Mouse (Mus musculus): ENCODE measurements around the gene Zfp457. TPM values are rescaled to one million over a fixed set of nuclear protein-coding genes. Genes with fewer than 3 reads are reported as not detected.
"Not testable (repeated sequence)": the region's sequence is repeated elsewhere in the genome, so short reads cannot be mapped to it uniquely, and the experiment has no call there.

Zfp457 gene
- 0.41 and 1.1 TPM in 2 replicates for polyA plus RNA-seq (2015; fragmentation: Nextera tagmentation; extraction: Ambion mirVana)

DNA sequence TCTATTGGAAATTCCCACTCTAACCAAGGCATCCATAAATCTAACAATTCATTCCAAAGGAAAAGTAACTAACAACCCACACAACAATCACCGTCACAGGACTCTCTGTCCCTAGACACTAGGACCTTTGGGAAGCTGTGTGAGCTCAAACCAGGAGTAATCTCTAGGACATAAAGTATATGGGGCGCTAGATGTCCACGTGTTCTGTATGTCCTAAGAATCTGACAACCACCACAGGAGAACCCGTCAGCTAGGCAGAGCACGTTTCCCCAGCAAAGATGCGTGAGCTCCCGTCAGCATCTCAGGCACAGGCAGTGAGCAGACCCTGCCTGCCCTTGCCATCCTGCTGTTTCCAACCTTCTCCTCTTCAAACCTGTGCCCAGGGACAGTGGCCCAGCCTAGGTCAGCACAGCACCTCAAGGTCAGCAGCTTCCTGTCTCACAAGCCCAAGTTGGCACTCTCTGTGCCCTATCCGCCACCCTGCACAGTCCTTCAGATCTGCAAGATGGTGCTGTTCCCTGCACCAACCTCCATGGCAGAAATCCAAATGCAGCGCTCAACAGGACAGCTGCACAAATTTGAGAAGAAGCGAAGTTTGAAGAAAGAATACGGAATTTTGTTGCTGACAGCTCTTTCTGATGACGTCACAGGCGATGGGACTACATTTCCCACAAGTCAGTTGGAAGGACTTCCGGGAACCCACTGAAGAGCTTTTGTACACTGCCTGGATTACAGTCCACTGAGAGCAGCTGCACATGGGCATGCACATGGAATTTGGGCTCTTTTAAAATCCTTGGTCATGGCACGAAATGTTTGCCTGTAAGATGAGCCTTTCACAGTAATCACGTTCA is at the start of gene Zfp457:
Gene Zfp457, minus strand, starts transcription at position 664 of the 851 bp plus-strand sequence.
- H3K27ac ChIP-seq, result peak within 1 kb of the TSS; percentile 55; the same call in 1 of the 2 replicates
- no peaks in the 10 kb centered on the region for H3K27me3 ChIP-seq
- no peaks in the 10 kb centered on the region for H3K36me3 ChIP-seq
- peak within 1 kb of the TSS; percentile 75 for H3K4me3 ChIP-seq
- peak within 1 kb of the TSS; percentile 91 for H3K4me2 ChIP-seq
- no peaks in the 10 kb centered on the region for H3K9me3 ChIP-seq
- ATAC-seq (ENCODE audit: insufficient number of reproducible peaks, insufficient read depth, low FRiP score, low TSS enrichment, low read depth), result peak; percentile 95
- H3K4me1 ChIP-seq, result peaks cover 6% of the 10 kb centered on the region
- 9% methylated on average over 16 of the region's 16 CpGs for WGBS
- H3K9ac ChIP-seq, result peak within 1 kb of the TSS; percentile 90

DNA sequence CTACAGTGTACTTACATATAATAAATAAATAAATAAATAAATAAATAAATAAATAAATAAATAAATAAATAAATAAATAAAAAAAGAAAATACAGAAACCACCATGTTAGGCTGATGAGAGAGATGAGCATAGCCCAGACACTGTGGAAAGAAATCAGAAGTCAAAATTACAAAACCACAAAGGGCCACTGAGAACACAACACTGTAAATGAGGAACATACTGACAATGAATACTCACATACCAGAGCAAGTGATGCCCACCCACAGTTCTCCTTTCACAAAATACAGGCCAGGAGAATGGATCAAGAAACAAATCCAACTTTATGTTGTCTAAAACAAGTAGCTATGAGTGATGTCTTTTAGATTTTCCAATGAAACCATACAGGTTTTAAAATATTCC is 45.6 kb upstream of the Zfp457 start:
- Histone ChIP-seq H3K4me2 (no peak overlapping the region), H3K9ac (no peak overlapping the region), H3K27ac (no peak overlapping the region), H3K9me3 (no peaks in the 10 kb centered on the region), H3K27me3 (no peaks in the 10 kb centered on the region), H3K4me3 (no peak overlapping the region), H3K4me1 (no peaks in the 10 kb centered on the region), H3K36me3 (no peaks in the 10 kb centered on the region)
- ATAC-seq (ENCODE audit: insufficient number of reproducible peaks, insufficient read depth, low FRiP score, low TSS enrichment, low read depth), result no peak

DNA sequence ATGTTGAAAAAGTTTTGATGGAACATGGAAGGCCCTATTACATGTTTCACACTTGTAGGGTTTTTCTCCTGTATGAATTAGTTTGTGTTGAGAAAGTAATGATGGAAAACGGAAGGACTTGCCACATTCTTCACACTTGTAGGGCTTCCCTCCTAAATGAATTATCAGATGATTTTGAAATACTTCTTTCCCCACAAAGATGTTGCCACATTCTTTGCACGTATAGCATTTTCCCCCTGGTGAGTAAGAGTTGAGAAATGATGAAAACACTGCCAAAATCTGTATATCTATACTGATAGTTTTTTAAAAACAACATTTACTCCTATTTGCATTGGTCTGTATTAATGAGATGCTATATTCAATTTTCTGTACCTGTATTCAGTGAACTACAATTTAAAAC is 37.1 kb upstream of the Zfp457 start:
- peaks cover 7% of the 10 kb centered on the region; the same call in 1 of the 2 replicates for H3K36me3 ChIP-seq
- no peak overlapping the region for H3K27ac ChIP-seq
- H3K9ac ChIP-seq, result no peak overlapping the region
- H3K27me3 ChIP-seq, result no peaks in the 10 kb centered on the region
- no peak overlapping the region for H3K4me2 ChIP-seq
- no peak overlapping the region for H3K4me3 ChIP-seq
- no peak for ATAC-seq (ENCODE audit: insufficient number of reproducible peaks, insufficient read depth, low FRiP score, low TSS enrichment, low read depth)
- H3K4me1 ChIP-seq, result no peaks in the 10 kb centered on the region
- no peaks in the 10 kb centered on the region for H3K9me3 ChIP-seq
- WGBS, result 88% methylated on average over 2 of the region's 2 CpGs

DNA sequence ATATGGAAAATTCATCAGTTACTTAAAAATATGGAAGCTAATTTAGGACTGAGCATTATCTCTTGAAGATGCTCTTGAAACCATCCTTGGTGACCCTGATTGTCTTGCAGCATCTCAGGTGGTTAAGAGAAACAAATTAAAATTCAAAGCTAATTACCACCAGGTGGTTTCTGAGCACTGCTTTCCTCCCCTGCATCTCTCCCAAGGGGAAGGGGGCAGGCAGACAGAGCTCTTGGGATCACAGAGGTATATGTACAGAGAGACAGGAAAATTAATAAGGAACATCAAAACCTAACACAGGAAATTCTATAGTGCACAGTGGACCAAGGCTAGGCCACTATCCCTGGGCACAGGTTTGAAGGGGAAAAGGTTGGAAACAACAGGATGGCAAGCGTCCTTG is 26.6 kb upstream of the Zfp457 start:
- Histone ChIP-seq H3K4me3 (peak overlapping the region; percentile 58), H3K9me3 (0 out of 2 replicates have a peak, but pooled peaks cover 4% of the 10 kb centered on the region), H3K36me3 (no peaks in the 10 kb centered on the region), H3K27me3 (no peaks in the 10 kb centered on the region), H3K4me1 (peaks cover 5% of the 10 kb centered on the region), H3K4me2 (peak overlapping the region; percentile 77), H3K9ac (peak overlapping the region; percentile 80), H3K27ac (peak overlapping the region; percentile 78)
- 0 out of 2 replicates have a peak, but pooled peaks have one; percentile 29 for ATAC-seq (ENCODE audit: insufficient number of reproducible peaks, insufficient read depth, low FRiP score, low TSS enrichment, low read depth)
- WGBS, result 65% methylated on average over 1 of the region's 1 CpGs

DNA sequence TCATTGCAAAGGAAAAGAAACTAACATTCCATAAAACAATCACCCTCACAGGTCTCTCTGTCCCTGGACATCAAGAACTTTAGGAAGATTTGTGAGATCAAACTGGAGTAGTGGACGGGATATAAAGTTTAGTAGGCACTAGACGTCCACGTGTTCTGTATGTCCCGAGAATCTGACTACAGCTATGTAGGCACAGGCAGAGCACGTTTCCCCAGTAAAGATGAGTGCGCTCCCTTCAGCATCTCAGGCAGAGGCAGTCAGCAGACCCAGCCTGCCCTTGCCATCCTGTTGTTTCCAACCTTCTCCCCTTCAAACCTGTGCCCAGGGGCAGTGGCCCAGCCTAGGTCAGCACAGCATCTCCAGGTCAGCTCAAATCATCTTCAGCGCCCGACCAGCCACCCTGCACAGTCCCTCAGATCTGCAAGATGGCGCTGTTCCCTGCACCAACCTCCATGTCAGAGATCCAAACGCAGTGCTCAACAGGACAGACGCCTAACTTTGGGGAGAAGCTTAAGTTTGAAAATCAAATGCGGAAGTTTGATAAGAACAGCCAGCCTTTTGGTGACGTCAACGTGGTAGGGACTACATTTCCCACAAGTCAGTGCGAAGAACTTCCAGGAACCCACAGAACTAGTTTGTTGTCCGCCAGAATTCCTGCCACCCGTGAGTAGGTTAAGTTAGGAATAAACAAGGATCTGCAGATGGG is 25.9 kb upstream of the Zfp457 start, which contains the start of gene Zfp595:
Gene Zfp595, minus strand, starts transcription at position 552 of the 706 bp plus-strand sequence.
- 0 out of 2 replicates have a peak, but pooled peaks cover 4% of the 10 kb centered on the region for H3K9me3 ChIP-seq

DNA sequence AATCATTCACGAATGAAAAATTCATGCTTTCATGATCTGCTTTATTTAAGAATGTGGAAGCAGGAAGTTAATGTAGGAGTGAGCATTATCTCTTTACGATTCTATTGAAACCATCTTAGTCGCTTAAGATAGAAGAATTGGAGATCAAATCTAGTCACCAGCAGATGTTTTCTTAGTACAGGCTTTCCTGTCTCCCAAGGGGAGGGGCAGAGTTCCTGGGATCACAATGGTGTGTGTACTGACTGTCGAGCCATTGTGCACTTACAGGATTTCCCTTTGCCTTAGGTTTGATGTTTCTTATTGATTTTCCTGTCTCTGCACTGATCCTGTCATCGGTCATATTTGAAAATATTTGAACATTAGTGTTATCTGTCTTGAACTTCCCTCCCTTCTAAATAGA is 433 bp upstream of the Zfp457 start:
- ATAC-seq (ENCODE audit: insufficient number of reproducible peaks, insufficient read depth, low FRiP score, low TSS enrichment, low read depth), result 0 out of 2 replicates have a peak, but pooled peaks have one; percentile 22
- peak overlapping the region; percentile 75 for H3K4me3 ChIP-seq
- no peak overlapping the region; the same call in 1 of the 2 replicates for H3K27ac ChIP-seq
- H3K9me3 ChIP-seq, result no peaks in the 10 kb centered on the region
- H3K4me2 ChIP-seq, result peak overlapping the region; percentile 91
- no peaks in the 10 kb centered on the region for H3K36me3 ChIP-seq
- WGBS, result 33% methylated on average over 5 of the region's 5 CpGs
- H3K9ac ChIP-seq, result peak overlapping the region; percentile 90
- H3K27me3 ChIP-seq, result no peaks in the 10 kb centered on the region
- peaks cover 6% of the 10 kb centered on the region for H3K4me1 ChIP-seq

More for the DNA sequence above, 25.9 kb upstream of the Zfp457 start, which contains the start of gene Zfp595:
- 14% methylated on average over 17 of the region's 17 CpGs for WGBS
- ATAC-seq (ENCODE audit: insufficient number of reproducible peaks, insufficient read depth, low FRiP score, low TSS enrichment, low read depth), result peak; percentile 85
- H3K27ac ChIP-seq, result peak within 1 kb of the TSS; percentile 78
- H3K4me2 ChIP-seq, result peak within 1 kb of the TSS; percentile 77
- H3K4me3 ChIP-seq, result peak within 1 kb of the TSS; percentile 58
- no peaks in the 10 kb centered on the region for H3K36me3 ChIP-seq
- peak within 1 kb of the TSS; percentile 80 for H3K9ac ChIP-seq
- H3K4me1 ChIP-seq, result peaks cover 5% of the 10 kb centered on the region
- H3K27me3 ChIP-seq, result no peaks in the 10 kb centered on the region

DNA sequence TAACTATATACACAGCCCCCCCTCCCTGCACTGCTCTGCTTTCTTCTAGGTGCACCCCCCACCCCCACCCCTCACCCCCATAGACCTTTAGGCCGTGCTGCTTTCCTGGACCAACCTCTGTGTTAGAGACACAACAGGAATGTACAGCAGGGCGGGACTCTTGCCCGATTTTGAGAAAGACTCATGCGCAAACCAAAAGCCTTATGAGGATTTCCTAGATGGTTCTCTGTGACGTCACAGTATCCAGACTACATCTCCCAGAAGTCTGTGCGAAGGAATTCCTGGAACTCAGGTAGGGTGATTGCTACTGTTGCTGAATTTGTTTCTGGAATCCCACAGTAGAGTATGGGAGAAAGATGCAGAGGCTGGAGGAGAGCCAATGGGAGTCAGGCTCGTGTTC is 28.0 kb downstream of the Zfp457 start, which contains the start of gene Zfp458:
Gene Zfp458, minus strand, starts transcription at position 153 of the 400 bp plus-strand sequence.
- H3K27me3 ChIP-seq, result no peaks in the 10 kb centered on the region
- no peaks in the 10 kb centered on the region for H3K9me3 ChIP-seq
- no peak within 1 kb of the TSS for H3K27ac ChIP-seq
- H3K4me2 ChIP-seq, result peak within 1 kb of the TSS; percentile 35
- no peak; the same call in 1 of the 2 replicates for ATAC-seq (ENCODE audit: insufficient number of reproducible peaks, insufficient read depth, low FRiP score, low TSS enrichment, low read depth)
- H3K4me3 ChIP-seq, result no peak within 1 kb of the TSS
- no peaks in the 10 kb centered on the region for H3K4me1 ChIP-seq
- WGBS, result 36% methylated on average over 7 of the region's 7 CpGs
- no peaks in the 10 kb centered on the region for H3K36me3 ChIP-seq
- no peak within 1 kb of the TSS for H3K9ac ChIP-seq

DNA sequence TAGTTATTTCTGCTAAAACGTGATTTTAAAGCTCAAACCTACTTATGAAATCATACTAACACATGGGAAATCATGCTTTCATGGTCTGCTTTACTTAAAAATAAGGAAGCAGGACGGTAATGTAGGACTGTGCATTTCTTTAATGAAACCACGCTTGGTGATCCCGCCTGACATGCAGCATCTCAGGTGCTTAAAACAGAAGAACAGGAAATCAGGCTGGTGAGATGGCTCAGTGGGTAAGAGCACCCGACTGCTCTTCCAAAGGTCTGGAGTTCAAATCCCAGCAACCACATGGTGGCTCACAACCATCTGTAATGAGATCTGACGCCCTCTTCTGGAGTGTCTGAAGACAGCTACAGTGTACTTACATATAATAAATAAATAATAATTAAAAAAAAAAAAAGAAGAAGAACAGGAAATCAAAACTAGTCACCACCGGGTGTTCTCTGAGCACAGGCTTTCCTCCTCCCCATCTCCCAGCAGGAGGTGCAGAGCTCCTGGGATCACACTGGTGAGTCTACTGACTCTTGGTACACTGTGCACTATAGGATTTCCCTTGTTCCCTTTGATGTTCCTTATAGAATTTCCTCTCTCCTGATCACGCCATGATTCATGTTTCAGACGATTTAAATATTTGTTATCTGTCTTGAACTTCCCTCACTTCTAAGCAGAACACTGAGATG is 36.8 kb downstream of the Zfp457 start:
- H3K9me3 ChIP-seq; H3K27ac ChIP-seq; H3K4me1 ChIP-seq; ATAC-seq (ENCODE audit: insufficient number of reproducible peaks, insufficient read depth, low FRiP score, low TSS enrichment, low read depth); H3K36me3 ChIP-seq; H3K27me3 ChIP-seq: not testable (repeated sequence)
- 49% methylated on average over 9 of the region's 9 CpGs for WGBS
- Histone ChIP-seq H3K4me3 (peak overlapping the region; percentile 80), H3K9ac (peak overlapping the region; percentile 82), H3K4me2 (peak overlapping the region; percentile 76)

DNA sequence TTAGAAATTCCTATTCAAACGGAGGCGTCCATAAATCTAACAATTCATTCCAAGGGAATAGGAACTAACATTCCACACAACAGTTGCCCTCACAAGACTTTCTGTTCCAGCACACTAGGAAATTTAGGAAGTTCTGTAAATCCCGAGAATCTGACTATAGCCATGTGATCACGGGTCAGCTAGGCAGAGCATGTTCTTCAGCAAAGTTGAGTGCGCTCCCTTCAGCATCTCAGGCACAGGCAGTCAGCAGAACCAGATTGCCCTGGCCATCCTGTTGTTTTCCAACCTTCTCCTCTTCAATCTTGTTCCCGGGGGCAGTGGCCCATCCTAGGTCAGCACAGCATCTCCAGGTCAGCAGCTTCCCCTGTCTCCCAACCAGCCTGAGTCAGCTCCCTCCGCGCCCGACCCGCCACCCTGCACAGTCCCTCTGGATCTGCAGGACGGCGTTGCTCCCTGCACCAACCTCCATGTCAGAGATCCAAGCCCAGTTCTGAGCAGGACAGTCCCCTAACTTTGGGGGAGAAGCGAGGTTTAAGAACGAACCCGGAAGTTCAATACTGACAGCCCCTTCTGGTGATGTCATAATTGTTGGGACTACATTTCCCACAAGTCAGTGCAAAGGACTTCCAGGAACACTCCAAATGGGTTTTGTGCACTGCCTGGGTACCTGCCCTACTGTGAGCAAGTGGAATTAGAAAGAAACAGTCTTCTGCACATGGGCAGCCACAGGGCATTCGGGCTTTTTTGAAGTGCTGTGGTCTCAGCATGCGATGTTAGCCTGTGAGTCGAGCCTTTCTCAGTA is 37.5 kb downstream of the Zfp457 start:
- H3K27ac ChIP-seq, result no peak overlapping the region
- H3K36me3 ChIP-seq, result 0 out of 2 replicates have a peak, but pooled peaks cover 6% of the 10 kb centered on the region
- H3K27me3 ChIP-seq, result no peaks in the 10 kb centered on the region
- H3K9ac ChIP-seq, result peak overlapping the region; percentile 82
- H3K4me3 ChIP-seq, result peak overlapping the region; percentile 80
- peak overlapping the region; percentile 76 for H3K4me2 ChIP-seq
- peaks cover 7% of the 10 kb centered on the region for H3K9me3 ChIP-seq
- 7% methylated on average over 18 of the region's 18 CpGs for WGBS
- peaks cover 3% of the 10 kb centered on the region; the same call in 1 of the 2 replicates for H3K4me1 ChIP-seq
- peak; percentile 91 for ATAC-seq (ENCODE audit: insufficient number of reproducible peaks, insufficient read depth, low FRiP score, low TSS enrichment, low read depth)

Measured in embryonic facial prominence, embryonic 13.5 days (tissue).